Mouse (Mus musculus) layer of hippocampus, postnatal 36 days (tissue): Measurements from ENCODE around the gene Dusp3. TPM values are rescaled to one million over a fixed set of nuclear protein-coding genes. Genes with fewer than 3 reads are reported as not detected.

Source experiments
- DNase-seq, 2 experiments: peaks; one replicate each; pipeline ENCODE4 v3.0.0; 2022
- total RNA-seq, 2 experiments: library from RNA; stranded (reverse); gene quantifications; 2 replicates each; pipeline ENCODE4 v1.2.3; 2021

Dusp3 gene
- total RNA-seq, 2 experiments from 2014 or later = 138 to 158 TPM

DNA sequence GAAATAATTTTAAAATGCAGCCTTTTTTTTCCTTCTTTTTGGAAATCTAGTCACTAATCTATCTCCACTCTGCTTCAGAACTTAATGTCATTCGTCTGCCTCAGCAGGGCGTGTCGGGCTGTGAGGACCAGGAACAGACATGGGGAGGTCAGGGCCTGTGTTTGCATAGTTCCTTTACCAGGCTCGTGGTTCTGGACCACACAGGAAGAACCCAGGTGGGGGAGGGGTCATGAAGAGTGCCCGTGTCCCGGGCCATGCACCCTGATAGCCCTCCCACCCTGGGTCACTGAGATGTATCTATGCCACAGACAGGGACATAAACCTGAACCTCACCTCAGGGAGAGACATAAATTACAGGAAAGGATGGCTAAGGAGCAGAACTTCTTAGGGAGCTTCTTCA is 12.6 kb downstream of the Dusp3 start:
- no peak for DNase-seq

DNA sequence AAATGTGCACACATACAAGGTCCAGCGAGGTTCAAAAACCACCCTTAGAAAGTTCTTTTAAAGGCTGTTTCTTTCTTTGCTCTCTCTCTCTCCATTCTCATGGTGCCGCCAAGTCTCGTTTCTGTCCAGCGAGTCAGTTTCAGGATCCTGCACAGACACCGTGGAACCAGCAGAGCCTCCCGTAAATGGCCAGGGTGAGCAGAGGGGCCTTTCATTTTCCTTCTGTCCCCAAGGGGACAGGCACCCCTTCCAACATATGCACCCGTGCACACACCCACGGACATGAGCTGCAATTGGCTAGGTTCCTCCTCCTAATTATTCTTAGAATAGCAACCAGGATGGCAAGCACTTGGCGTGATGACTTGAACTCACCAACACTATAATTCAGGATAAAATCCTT is 13.3 kb downstream of the Dusp3 start:
- no peak for DNase-seq

- DNase-seq = no peak
Observed at GRCm38 (mm10) chr11:101972651-101973050, 14.2 kb downstream of the Dusp3 start.

- DNase-seq = no peak
Observed at GRCm38 (mm10) chr11:101972097-101972496, 14.7 kb downstream of the Dusp3 start.

DNA sequence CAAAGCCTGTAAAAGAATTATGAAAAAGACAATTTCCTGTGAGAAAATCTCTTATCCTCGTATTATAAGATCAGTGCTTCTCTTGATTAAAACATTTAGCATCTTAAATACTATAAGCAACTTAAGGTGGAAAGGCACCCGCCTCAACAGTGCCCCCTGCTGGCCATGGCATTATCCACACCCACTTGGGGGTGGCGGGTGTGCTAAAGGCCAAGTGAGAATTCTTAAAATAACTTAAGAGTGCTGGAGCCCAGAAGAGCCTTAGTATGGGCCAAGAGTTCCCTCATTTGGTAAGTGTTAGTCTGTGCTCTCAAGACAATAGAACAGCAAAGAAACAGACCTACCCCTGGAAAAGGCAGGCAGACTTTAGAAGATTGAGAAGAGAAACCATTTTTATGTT is 15.4 kb downstream of the Dusp3 start:
- no peak for DNase-seq

DNA sequence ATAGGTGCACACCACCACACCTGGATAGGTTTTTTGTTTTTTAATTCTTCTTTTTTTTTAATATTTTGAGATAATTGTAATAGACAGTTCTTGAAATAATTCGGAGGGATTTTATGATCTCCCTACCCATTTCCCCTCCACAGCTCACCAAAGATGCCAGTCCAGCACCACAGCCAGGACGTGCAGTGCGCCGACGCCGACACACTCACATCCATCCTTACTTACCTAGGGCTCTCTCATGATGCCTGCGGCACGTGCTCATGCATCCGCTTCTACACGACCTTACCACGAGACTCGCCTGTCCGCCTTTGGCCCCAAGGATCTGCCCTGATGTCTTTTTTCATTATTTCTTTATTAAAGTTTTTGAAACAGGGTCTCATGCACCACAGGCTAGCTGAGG is 17.0 kb downstream of the Dusp3 start:
- no peak for DNase-seq

DNA sequence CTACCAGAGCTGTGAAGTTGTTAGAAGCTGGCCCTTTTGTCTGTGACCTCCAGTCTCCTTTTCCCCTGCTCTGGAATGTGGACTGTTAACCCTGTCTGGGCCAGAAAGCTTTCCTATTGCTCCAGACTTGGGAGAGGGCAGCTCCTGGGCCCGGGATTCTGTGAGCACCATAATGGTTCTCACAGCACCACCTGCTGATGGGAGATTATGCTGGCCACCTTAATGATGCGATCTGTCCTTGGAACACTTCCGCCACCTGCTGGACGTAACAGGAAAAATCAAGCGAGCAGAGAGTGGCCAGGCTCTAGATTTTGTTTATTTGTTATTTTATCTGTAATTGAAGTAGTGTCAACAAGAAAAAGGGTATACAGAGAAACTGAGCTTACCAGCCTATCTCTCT is 18.0 kb downstream of the Dusp3 start:
- DNase-seq = peak; percentile 69 to 77

GRCm38 (mm10) chr11:101968311-101968710 is 18.5 kb downstream of the Dusp3 start:
- no peak for DNase-seq

DNA sequence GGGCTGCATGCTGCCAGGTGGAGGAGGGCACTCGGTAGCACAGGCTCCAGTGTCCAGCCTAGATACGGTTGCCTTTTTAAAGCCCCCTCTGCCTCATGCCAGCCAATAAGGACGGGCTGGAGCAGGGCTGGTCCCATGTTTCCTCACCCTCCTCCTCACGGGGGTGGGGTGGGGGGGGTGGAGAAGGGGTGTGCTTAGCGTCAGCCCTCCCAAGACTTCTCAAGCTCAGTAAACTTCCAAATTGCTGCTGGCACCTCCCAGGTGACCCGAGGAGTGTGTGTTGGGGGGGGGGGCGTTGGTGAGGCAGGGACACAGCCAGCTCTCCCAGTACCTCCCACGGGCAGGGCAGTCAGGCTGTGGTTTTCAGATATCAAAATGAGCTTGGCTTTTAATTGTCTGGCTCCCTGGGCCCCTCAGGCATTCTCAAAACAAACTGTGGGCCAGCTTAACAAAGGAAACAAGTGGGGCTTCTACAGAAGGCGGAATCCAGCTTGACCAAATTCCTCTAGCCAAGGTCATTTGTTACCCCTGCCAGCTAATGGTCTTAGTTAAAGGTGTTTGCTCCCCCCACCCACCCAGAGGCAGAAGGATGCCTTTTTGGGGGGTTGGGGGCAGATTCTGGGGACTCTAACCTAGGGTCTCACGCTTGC is 19.7 kb downstream of the Dusp3 start, which contains the start of gene Sost:
Sost (minus strand) TSS at position 51 of the 650 bp plus-strand sequence.
- no peak for DNase-seq

GRCm38 (mm10) chr11:101965553-101965952 is 21.3 kb downstream of the Dusp3 start:
- no peak for DNase-seq

GRCm38 (mm10) chr11:101964647-101965046 is 22.2 kb downstream of the Dusp3 start:
- DNase-seq = no peak

- DNase-seq = no peak
Observed at GRCm38 (mm10) chr11:101963473-101964291, 23.1 kb downstream of the Dusp3 start.

GRCm38 (mm10) chr11:101963043-101963442 is 23.8 kb downstream of the Dusp3 start:
- no peak for DNase-seq

DNA sequence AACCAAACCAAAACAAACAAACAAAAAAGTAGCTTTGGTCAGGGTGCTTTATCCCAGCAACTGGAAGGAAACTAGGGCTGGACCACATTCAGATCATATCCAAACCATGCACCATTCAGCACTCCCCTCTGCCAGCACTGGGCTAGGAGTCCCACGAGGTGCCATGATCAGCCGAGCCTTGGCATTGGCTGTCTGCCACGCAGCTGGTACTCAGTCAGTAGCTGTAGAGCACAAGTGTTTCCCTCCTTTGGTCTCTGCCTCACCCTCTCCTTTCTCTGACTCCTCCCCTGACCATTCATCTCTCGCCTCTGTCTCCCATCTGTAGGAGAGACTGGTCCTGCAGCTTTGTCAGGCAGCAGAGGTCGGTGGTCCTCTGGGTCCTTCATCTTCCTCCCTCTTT is 29.3 kb downstream of the Dusp3 start:
- DNase-seq = no peak

DNA sequence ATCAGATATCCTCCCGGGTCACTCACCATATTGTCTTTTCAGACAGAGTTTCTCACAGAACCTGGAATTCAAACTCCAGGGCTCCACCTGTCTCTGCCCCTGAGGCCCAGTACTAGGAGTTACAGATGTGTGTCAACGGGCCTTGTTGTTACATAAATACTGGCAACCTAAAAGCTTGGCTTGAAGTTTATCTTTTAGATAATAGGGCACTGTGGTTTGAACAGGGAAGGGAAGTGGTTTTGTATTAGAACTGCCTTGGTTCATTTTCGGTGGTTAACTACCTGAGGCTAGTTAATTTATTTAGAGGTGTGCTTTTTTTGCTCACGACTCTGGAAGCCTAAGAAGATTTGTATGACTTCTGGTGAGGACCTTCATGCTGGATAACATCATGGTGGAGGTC is 33.4 kb downstream of the Dusp3 start:
- DNase-seq = no peak

- no peak for DNase-seq
Observed at GRCm38 (mm10) chr11:101952541-101953341, 34.1 kb downstream of the Dusp3 start.

- DNase-seq = no peak
Observed at GRCm38 (mm10) chr11:101950021-101950420, 36.8 kb downstream of the Dusp3 start.

GRCm38 (mm10) chr11:101946525-101946924 is 40.3 kb downstream of the Dusp3 start:
- DNase-seq = no peak

GRCm38 (mm10) chr11:101943055-101943454 is 43.8 kb downstream of the Dusp3 start:
- no peak for DNase-seq

DNA sequence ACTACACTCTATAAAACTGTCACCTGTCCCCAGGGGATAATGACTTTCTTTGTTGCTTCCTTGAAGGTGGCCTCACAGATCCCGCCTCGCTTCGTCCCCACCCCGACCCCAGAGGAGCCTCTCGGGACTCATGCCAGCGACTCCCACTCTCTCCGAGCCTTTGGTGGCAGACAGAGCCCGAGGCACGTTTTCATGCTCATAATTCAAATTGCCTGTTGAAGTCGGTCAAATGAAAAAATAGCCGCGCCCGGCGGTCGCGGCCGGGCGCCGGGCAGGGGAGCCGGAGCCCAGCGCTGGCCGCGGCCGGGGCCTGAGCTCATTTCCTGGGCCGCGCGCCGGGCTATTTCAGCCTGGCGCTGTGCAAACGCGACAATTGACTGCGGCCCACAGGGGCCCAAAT is 49.7 kb downstream of the Dusp3 start:
- no peak for DNase-seq

GRCm38 (mm10) chr11:101936421-101936820 is 50.4 kb downstream of the Dusp3 start:
- no peak for DNase-seq

DNA sequence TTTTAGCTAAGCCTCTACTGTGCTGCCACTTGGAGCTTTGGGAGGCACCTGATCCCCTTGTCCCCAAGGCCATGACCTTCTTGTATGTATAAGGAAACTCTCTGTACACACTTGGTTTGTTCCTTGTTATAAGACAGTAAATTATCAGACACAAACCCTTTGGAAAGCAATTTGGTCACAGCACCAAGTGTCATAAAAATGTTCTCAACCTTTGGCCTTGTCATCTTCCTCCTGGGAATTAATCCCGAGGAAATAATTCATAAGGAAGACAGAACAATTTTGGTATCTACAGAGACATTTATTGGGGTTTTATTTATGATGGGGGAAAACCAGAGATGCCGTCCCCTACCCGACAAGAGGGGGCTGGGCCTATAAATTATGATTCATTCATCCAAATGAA is 51.1 kb downstream of the Dusp3 start:
- no peak for DNase-seq

DNA sequence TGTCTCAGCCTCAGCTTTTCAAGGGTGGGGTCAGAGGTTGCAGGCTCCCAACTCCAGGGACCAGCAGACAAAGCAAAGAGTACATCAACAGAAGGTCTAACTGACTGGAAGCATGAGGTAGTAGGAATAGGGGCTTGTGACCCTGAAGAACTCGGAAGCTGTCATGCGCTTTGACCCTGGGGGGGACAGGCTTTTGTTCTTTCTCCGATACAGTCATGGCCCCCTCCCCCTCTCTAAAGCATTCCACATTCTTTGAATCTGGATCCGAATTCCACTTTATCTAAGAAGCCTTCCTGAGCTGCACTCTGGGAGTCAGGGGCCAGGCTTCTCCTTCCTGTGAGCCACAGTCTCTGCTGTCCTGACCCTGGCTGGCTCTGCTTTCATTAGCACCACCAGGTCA is 54.8 kb downstream of the Dusp3 start:
- DNase-seq = no peak
